Mouse (Mus musculus) lung, postnatal 0 days (tissue): ENCODE results near the gene Kazn.

Experiments
- CTCF ChIP-seq: IDR thresholded peaks from 2 replicates; pipeline ENCODE4 v1.5.1; 2016; ENCODE audit warnings: antibody characterized with exemption, mild to moderate bottlenecking
- EP300 ChIP-seq: IDR thresholded peaks from 2 replicates; pipeline ENCODE4 v1.6.1; 2016; ENCODE audit warnings: antibody characterized with exemption, mild to moderate bottlenecking, control low read depth

DNA sequence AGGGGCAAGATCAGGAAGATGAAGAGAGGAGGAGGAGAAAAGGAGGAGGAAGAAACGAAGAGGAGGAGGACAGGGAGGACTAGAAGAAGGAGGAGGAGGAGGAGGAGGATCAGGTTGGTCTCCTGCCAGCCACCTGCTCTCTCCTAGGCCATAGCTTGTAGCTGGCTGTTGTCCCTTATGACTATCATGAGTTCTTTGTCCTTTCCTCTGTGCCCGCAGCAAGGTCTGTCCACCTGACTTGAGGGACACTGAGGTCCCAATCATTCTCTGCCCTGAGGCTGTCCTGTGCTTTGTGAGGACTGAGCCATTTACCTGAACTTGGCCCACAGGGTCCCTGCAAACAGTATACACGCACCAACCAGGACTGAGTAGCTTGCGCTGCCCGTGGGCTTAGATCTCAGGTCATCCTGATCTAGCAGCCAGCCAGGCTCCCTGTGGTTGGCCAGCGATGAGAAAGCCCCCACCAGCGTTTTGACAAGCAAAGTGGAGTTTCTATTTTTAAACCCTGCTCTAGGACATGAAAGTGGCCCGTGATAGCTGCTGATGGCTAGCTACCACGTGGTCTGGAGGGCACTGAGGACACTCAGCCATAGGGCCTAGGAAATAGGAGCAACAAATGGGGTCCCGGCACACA lies 112.4 kb downstream of the Kazn start:
- TF ChIP-seq CTCF (no peak), EP300 (no peak)
